Mouse (Mus musculus) 3134 (cell line): ENCODE data around the gene Akt1.

Experiments
- DNase-seq: peaks from one replicate; pipeline ENCODE4 v3.0.0-alpha.2; 2011; ENCODE audit warnings: low spot score; ENCODE audit not compliant: insufficient read length; ENCODE audit errors: extremely low read depth

The Akt1 gene

GRCm38 (mm10) chr12:112693185-112694126 lies 18.8 kb upstream of the Akt1 start:
- peak; percentile 96 for DNase-seq

GRCm38 (mm10) chr12:112688458-112688857 lies 13.8 kb upstream of the Akt1 start:
- no peak for DNase-seq

GRCm38 (mm10) chr12:112683351-112683750 lies 8.7 kb upstream of the Akt1 start:
- DNase-seq = peak; percentile 74

- no peak for DNase-seq
Observed at GRCm38 (mm10) chr12:112679027-112679996, 4.6 kb upstream of the Akt1 start.

DNA sequence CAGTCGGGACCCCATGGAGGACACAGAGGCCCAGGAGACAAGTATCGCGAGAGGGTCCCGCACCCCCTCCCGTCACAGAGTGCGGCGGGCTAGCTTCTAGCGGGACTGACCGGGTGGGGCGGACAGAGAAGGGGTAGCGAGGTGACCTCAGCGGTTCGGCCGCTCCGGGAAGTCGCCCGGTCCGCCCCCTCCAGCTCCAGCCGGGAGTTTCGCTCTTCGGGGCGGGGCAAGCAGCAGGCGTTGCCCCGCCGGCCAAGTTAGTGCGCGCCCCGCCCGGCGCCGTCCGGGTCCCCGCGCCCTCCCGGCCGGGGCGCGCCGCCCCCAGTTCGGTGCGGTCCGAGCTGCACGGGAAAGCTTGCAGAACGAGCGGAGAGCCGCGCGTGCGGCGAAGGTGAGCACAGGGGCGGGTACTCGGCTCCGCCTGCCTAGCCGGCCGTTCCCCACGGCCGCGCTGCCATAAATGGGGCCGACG lies 3.9 kb upstream of the Akt1 start, which contains the start of gene Zbtb42:
TSS of gene Zbtb42 (plus strand) at position 274 of the 472 bp plus-strand sequence.
- no peak for DNase-seq

GRCm38 (mm10) chr12:112677943-112678554 lies 3.4 kb upstream of the Akt1 start:
- DNase-seq = no peak

- no peak for DNase-seq
Observed at GRCm38 (mm10) chr12:112677076-112677475, 2.4 kb upstream of the Akt1 start.

GRCm38 (mm10) chr12:112675245-112676035 lies 756 bp upstream of the Akt1 start:
- DNase-seq = peak; percentile 70

- peak; percentile 72 for DNase-seq
Observed at GRCm38 (mm10) chr12:112673576-112674091, 1.1 kb downstream of the Akt1 start.

DNA sequence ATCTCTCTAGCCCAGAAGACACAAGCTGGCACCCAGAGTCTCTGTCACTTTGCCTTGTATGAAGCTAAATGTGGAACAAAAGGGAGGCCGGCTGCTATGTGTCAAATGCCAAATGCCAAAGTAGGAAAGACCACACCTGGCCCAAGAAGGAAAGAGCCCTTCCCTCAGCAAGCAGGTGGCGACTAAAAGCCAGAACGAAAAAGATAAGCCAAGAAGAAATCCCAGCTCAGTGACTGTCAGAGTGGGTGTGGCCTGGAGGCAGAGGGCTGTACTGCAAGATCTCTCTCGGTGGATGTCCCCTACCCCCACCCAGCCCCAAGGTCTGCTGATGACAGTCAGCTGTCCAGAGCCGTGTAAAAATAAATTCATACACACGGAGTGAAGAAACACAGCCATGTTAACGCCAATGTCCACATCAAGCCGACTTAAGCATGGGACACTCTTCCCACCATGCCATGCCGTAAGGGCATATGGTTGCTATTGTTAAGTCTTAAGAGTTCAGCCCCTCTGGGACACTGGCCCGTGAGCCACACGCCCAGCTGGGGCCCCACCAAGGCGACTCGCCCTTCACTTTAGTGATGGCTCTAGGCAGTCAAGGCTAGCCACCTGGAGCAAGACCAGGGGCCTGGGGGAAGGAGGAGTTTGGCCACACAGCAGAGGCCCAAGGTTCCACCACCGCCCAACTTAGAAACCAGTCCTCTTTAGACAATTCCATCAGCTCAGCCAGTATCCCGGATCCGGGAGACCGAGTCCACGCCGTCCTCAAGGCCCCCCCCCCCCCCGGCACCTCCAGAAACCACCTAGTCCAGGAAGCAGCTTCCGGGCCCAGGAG lies 1.7 kb downstream of the Akt1 start:
- peak; percentile 73 for DNase-seq

DNA sequence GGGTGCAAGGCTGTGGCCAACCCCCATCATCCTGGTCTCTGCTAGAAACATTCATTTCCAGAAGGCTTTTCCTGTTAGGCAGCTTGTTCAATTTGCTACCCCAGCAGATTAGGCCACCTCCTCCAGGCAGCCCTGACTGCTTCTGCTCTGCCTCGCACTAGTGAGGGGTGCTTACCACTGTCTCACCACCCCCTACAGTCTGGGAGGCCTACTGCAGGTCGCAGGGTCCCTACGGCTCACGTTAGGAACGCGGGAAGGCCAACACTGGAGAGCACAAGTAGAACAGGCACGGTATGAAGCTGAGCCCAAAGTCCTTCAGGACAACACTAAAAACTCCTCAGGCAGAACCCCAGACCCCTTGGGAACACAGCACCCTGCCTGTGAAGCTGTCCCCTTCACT lies 2.8 kb downstream of the Akt1 start:
- no peak for DNase-seq

DNA sequence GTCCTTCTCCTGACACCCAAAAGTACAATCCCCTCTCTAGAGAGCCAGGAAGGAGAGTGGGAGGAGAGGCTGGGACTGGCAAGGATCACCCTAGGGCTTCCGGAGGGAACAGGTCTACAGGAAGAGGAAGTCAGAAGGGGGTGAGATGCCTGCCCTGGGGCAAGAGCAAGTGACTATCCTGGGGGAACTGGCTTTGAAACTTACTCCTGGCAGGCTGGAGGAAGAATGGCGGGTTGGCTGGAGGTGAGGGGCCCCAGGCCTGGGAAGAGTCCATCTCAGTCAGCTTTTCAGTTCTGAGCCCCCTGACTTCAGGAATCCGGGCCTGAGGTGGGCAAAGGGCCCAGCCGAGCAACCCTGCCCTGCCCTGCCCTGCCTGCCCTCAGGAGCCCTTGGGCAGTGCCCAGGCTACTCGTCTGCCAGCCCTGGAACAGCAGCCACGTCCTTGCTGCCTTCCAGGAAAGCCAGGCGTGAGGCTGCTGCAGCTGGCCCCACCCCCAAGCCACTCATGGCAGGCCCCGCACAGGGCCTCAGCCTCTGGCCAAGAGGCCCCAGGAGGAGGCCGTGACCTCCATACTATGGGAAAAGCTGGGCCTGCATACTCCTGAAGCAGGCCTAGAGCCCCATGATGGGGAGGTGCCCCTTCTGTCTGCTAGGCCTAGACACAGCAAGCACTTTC lies 3.8 kb downstream of the Akt1 start:
- DNase-seq = no peak

- DNase-seq = no peak
Observed at GRCm38 (mm10) chr12:112667619-112668297, 6.9 kb downstream of the Akt1 start.

DNA sequence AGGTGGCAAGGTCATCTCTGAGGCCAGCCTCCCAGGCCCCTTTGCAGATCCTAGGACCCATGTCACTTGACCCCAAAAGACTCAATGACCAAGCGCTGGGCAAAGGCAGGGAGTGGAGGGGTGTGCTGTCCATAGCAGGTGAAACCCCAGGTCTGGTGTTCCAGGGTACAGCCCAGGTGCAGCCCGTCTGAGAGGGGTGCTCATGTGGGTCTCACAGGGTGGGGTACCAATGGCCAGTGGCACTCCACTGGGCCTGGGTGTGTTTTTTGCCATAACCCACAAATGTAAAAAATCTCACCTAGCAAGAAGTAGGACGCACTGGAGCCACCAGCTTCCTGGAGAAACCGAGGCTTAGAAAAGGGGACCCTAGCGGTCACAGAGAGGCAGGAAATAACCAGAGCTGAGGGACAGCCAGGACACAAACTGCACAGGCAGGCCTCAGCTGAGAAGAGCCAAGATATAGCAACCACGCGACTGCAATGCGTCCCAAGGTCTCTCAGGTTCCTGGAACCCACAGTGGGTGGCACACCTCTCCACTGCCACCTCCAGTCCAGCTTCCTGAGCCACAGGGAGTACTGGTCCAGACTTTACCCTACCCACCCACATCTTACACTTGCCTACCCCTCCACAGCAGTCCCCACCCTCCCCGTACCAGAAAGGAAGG lies 8.7 kb downstream of the Akt1 start:
- no peak for DNase-seq

DNA sequence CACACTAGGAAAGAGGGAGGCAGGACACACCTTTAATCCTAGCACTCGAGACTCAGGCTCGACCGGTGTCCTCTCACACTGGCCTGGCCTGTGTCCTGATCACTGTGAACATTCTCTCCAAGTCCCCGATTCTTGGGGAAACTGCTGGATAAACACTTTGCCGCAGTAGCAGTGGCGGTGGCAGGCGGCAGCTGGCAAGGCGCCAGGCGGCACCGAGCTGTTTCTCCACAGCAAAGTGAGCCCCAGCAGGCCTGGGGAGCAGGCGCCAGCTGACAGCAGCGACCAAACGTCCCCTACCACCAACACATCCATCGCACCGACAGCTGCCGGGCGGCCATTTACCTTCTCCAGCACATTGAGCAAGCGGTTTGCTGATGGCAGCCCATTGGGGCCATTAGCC lies 9.2 kb downstream of the Akt1 start:
- no peak for DNase-seq

DNA sequence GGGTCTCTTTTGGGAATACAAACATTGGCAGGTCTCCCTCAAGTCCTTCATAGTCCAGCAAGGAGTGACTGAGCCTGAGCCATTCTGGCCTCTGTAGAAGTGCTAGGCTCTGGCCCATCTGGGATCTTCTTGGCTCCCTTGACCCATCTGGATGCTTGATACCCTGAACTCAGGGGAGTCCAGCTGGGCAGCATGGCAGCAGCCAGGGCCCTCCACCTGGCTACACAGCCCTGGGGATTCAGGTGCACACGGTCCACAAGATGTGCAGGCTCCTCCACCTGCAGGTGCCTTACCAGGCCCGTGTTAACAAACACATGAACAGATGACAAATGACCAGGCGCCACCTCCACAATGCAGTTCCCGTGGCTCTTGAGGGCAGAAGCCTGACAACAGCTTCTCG lies 10.0 kb downstream of the Akt1 start:
- no peak for DNase-seq

DNA sequence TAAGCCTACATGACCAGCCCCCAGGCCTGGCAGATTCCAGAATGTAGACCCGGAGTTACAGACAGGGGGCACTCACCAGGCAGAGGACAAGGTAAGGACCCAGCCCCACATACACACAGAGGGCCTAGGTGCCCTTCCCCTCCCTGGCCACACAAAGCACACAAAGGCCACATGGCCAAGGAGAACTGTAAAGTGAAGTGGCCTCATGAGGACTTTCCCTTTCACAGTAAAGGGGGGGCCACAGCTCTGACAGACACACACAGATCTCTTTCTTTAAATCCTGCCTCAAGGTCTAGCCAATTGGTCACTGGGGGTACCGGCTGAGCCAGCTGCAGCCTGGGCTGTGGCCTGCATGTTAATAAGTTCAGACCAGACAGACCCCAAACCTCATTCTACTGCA lies 10.6 kb downstream of the Akt1 start:
- DNase-seq = no peak
